Mouse (Mus musculus): ENCODE results near the gene Ppm1m. TPM values are rescaled to one million over a fixed set of nuclear protein-coding genes. Genes with fewer than 3 reads are reported as not detected.

Gene Ppm1m
- 44.7 TPM for total RNA-seq (2023)

DNA sequence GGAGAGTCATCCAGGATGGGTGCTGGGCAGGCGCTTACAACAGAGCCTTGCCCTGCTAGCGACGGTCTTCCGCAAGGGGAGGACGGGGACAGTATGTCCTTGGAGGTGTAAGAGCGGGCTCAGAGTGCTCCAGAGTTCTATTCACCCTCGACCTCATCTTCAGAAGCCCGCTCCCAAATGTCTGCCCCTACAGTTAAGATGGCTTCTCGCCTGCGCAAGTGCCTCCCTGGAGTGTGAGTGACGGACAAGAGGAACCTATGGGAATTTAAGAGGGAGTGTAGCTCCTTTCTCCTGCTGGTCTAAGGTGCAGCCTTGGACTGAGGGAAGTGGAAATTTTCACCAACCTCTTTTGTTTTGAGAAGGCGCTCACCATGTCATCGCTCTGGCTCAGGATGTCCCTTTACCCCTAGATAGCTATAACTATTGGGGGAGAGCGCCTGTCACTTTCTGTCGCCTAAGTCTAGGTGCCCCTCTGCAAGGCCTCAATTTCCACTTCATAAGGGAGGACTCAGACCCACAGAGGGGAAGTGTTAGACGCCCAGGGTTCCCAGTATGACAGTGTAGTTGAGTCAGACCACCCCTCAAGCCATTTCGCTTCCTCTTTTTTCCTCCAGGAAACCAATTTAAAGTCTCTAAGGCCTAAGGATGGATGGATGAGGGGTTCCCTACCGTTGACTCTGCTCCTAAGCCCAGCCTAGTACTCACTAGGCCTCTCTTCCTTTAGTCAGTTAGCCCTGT is at the start of gene Ppm1m:
Gene Ppm1m, minus strand, starts transcription at position 212 of the 738 bp plus-strand sequence.

DNA sequence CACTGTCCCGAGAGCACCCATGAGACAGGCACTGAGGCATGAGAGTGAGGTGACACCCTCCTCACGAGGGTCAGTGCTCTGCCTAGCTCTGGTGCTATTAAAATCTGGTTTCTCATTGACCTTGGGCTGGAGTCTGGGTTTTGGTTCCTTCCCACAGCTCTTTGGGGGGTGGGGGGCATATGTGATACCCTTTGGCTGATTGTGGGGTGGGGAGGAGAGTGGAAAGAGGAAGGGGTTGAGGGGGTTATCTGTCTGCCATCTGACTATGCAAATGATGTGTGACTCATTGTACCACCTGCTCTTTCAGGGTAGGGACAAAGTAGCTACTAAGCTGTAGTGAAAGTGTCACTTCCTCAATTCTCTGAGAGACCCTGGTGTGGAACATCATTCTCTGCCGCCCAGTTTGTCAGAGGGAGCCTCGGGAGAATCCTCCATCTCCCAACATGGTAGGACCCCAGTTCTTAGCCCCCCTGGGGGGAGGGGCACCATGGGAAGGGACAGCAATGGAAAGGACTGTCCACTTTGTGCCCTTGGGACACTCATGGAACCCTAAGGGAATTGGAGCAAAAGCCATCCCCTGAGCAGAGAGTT is 22.8 kb upstream of the Ppm1m start, which contains the start of gene Tlr9:
Gene Tlr9, plus strand, starts transcription at position 338 of the 591 bp plus-strand sequence.

DNA sequence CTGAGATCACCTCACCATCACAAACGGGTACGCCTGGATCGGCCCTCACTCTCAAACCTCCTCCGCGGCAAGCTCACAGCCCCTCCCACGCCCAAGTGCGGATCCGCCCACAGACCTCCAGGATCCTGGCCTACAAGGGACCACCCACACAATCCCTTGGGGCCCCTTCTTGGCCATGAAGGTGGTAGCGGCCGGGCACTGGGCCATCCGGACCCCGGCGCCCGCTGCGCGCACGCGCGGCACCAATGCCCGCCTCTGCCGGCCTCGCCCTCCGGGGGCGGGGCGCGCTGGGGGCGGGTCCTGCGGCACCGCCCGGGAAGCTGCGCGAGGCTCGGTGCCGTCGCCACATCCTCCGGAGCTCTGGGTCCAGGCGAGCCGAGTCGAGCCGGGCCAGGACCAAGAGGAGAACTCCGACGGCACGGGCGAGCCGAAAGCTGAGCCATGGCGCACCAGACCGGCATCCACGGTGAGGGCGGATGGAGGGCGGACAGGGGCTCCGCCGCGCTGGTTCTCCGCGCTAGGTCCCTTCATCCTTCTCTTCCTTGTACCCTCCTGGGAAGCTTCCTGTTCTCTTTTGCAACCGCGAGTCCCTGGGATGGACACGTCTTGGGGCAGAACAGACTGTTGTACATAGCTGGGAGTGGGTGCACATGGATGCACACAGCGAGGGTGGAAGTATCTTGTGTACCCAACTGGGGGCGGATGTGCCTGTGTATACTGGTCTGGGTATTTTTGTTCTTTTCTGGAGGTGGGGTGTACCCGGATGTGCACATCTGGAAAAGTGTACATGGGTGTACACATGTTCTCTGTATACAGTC is 3.5 kb upstream of the Ppm1m start, which contains the start of gene Twf2:
Gene Twf2, plus strand, starts transcription at position 290 of the 818 bp plus-strand sequence.

DNA sequence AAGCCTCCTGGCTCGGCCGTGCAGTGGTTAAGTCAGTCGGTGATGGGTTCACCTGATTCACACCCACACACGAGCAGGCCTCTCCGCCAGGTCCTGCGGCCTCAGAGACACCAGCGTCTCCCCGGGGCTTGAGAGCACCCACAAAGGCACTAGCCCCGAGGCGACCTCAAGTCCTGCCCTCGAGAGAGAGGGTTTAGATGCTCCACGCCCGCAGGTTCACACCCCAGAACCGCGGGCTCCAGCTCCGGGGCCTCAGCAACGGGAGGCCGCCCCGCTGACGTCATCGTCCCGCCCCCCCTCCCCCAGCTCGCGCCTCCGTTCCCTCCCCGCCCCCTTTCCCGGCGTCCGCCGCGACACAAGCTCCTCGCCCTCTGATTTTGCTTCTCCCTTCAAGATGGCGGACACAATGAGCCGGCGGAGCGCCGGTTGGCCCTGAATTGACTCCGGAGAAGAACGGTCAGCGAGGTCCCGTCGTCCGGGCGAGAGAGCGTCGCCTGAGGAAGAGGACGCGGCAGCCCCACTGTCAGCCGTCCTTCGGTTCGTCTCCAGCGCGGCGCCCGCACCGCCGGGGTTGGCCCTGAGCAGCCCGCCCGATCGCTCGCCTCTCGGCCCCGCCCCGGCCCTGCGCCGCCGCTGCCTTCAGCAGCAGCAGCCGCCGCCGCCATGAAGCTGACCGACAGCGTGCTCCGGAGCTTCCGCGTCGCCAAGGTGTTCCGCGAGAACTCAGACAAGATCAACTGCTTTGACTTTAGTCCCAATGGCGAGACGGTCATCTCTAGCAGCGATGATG is 28.8 kb downstream of the Ppm1m start, which contains the start of gene Wdr82:
Gene Wdr82, plus strand, starts transcription at position 373 of the 790 bp plus-strand sequence.

DNA sequence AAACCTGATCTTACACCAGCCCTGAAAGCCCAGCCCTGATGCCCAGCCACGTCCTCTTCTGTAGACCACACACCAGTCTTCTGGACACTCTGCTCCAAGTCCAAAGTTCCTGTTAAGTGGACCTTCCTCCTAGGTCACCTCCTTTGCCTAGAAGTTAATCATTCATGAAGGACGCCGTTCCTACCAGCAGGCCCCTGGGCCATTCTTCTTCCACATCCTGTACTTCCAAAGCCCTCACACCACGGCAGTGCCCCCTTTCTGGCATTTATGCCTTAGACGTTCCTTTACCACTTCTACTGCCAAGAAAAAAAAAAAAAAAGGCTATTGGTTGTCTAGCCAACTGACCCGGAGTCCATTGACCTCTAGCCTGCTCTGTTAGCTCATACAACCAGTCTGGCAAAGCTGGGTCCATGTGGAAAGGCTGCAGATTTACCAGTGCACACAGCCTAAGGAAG is 41.5 kb downstream of the Ppm1m start, which contains the start of gene Glyctk:
Gene Glyctk, minus strand, starts transcription at position 102 of the 455 bp plus-strand sequence.

Other genes with a start within 250 kb of the Ppm1m start
- gene Col6a5, start 239.1 kb downstream of the Ppm1m start, total RNA-seq (2023): 0.44 TPM
- gene Col6a4, start 103.0 kb downstream of the Ppm1m start, total RNA-seq (2023): not detected
- 6.4 TPM for gene Glyctk, start 41.6 kb downstream of the Ppm1m start, total RNA-seq (2023)
- 156 TPM for gene Wdr82, start 28.8 kb downstream of the Ppm1m start, total RNA-seq (2023)
- 131 TPM for gene Twf2, start 3.4 kb upstream of the Ppm1m start, total RNA-seq (2023)
- 5.8 TPM for gene Tlr9, start 22.9 kb upstream of the Ppm1m start, total RNA-seq (2023)
- 37.0 TPM for gene Alas1, start 48.9 kb upstream of the Ppm1m start, total RNA-seq (2023)
- 5.4 TPM for gene Poc1a, start 81.3 kb upstream of the Ppm1m start, total RNA-seq (2023)
- gene Dusp7, start 168.9 kb upstream of the Ppm1m start, total RNA-seq (2023): 39.1 TPM
- 901 TPM for gene Rpl29, start 229.7 kb upstream of the Ppm1m start, total RNA-seq (2023)
- 14.5 TPM for gene Acy1, start 238.6 kb upstream of the Ppm1m start, total RNA-seq (2023)
- 4.7 TPM for gene Abhd14b, start 247.7 kb upstream of the Ppm1m start, total RNA-seq (2023)
- 10.3 TPM for gene Abhd14a, start 247.9 kb upstream of the Ppm1m start, total RNA-seq (2023)

All from CD4-positive naive resting alpha-beta T cell, adult 57 days (primary cell).